Mouse (Mus musculus): ENCODE results near the gene Scrn3. TPM values are rescaled to one million over a fixed set of nuclear protein-coding genes. Genes with fewer than 3 reads are reported as not detected.

The Scrn3 gene
- polyA plus RNA-seq, 1 experiment: 31.7 TPM

GRCm38 (mm10) chr2:73351927-73352374 lies 39.5 kb downstream of the Scrn3 start:
- Histone ChIP-seq H3K4me1 (ENCODE audit: control insufficient read depth, insufficient read depth, low read length) (peaks cover 7% of the 10 kb centered on the region; the same call in 1 of the 2 replicates), H3K27ac (ENCODE audit: insufficient read depth, low read length) (peak overlapping the region; percentile 75; the same call in 1 of the 2 replicates), H3K27me3 (ENCODE audit: control insufficient read depth, insufficient read depth, low read length) (no peaks in the 10 kb centered on the region), H3K4me3 (replicated peaks; ENCODE audit: insufficient read depth, low read depth, low read length) (peak overlapping the region; percentile 21)
- peak; percentile 29 to 70 for DNase-seq
- WGBS: 17% methylated on average over 7 of the region's 7 CpGs
- TF ChIP-seq CTCF (IDR thresholded peaks at IDR 0.05; ENCODE audit: borderline replicate concordance, insufficient read depth, low read depth, low read length) (no peak), POLR2A (IDR thresholded peaks at IDR 0.05; ENCODE audit: borderline replicate concordance, insufficient read depth, low read length) (no peak)

- no peak for DNase-seq
- Histone ChIP-seq H3K27me3 (ENCODE audit: control insufficient read depth, insufficient read depth, low read length) (no peaks in the 10 kb centered on the region), H3K27ac (ENCODE audit: insufficient read depth, low read length) (no peak overlapping the region), H3K4me3 (replicated peaks; ENCODE audit: insufficient read depth, low read depth, low read length) (no peak overlapping the region), H3K4me1 (ENCODE audit: control insufficient read depth, insufficient read depth, low read length) (peaks cover 4% of the 10 kb centered on the region; the same call in 1 of the 2 replicates)
- TF ChIP-seq CTCF (IDR thresholded peaks at IDR 0.05; ENCODE audit: borderline replicate concordance, insufficient read depth, low read depth, low read length) (no peak), POLR2A (IDR thresholded peaks at IDR 0.05; ENCODE audit: borderline replicate concordance, insufficient read depth, low read length) (no peak)
- WGBS: 70% methylated on average over 18 of the region's 18 CpGs
Observed at GRCm38 (mm10) chr2:73357004-73357403, 44.6 kb downstream of the Scrn3 start.

DNA sequence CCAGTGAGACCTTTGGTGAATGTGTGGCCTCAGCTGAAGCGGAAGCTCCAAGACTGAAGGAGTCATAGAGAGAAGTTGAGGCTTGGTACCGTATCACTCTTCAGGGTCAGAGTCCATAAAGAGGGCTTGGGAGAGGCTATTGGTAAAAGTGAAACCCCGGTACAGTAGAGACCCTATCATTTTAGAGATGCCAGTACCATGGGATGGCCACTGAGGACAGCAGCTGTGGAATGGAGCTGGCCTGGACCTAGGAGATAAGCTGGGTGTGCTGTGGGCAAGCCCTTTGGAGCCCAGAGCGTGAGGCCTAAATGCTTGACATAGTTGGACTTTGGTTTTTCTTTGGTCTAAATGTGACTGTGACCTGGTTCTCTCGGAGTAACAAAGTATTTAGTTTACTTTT lies 47.5 kb downstream of the Scrn3 start:
- Histone ChIP-seq H3K4me1 (ENCODE audit: control insufficient read depth, insufficient read depth, low read length) (no peaks in the 10 kb centered on the region), H3K4me3 (replicated peaks; ENCODE audit: insufficient read depth, low read depth, low read length) (no peak overlapping the region), H3K27me3 (ENCODE audit: control insufficient read depth, insufficient read depth, low read length) (no peaks in the 10 kb centered on the region), H3K27ac (ENCODE audit: insufficient read depth, low read length) (no peak overlapping the region)
- DNase-seq: no peak
- WGBS: 94% methylated on average over 5 of the region's 5 CpGs
- TF ChIP-seq CTCF (IDR thresholded peaks at IDR 0.05; ENCODE audit: borderline replicate concordance, insufficient read depth, low read depth, low read length): no peak
- no peak for TF ChIP-seq POLR2A (IDR thresholded peaks at IDR 0.05; ENCODE audit: borderline replicate concordance, insufficient read depth, low read length)

DNA sequence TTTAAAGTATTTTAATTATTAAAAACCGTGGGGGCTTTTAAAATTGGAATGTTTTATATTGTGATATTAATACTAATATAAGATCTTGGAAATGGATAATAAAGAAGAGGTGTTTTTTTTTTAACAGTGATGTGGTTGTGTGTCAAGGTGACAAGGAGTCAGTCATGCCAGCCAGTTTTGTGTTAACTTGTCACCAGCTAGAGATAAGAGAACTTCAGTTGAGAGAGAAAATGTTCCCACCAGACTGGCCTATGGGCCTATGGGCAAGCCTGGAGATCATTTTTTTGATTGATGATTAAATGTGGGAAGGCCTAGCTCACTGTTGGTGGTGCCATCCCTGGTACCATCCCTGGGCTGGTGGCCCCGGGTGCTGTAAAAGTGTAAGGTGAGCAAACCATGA lies 48.1 kb downstream of the Scrn3 start:
- TF ChIP-seq CTCF (IDR thresholded peaks at IDR 0.05; ENCODE audit: borderline replicate concordance, insufficient read depth, low read depth, low read length): no peak
- TF ChIP-seq POLR2A (IDR thresholded peaks at IDR 0.05; ENCODE audit: borderline replicate concordance, insufficient read depth, low read length): no peak
- Histone ChIP-seq H3K27me3 (ENCODE audit: control insufficient read depth, insufficient read depth, low read length) (no peaks in the 10 kb centered on the region), H3K27ac (ENCODE audit: insufficient read depth, low read length) (no peak overlapping the region), H3K4me1 (ENCODE audit: control insufficient read depth, insufficient read depth, low read length) (no peaks in the 10 kb centered on the region), H3K4me3 (replicated peaks; ENCODE audit: insufficient read depth, low read depth, low read length) (no peak overlapping the region)
- DNase-seq: no peak
- 78% methylated on average over 2 of the region's 2 CpGs for WGBS

DNA sequence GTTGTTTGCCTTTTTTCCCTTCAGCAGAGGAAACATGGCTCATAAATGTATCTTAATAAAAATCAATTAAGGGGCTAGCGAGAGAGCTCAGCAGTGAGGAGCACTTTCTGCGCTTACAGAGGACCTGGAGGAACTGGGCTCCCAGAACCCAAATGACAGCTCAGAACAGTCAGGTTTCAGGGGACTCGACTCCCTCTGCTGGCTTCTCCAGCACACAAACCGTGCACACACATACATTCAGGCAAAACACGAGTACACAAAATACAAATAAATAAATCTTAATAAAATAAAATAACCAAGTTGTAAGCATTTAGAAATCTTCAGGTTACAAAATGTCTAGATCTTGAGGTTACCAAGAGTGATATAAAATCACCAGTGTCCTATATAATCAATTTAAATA lies 51.0 kb downstream of the Scrn3 start:
- no peak for TF ChIP-seq CTCF (IDR thresholded peaks at IDR 0.05; ENCODE audit: borderline replicate concordance, insufficient read depth, low read depth, low read length)
- no peak for TF ChIP-seq POLR2A (IDR thresholded peaks at IDR 0.05; ENCODE audit: borderline replicate concordance, insufficient read depth, low read length)
- WGBS: 83% methylated on average over 5 of the region's 5 CpGs

GRCm38 (mm10) chr2:73371530-73372335 lies 59.3 kb downstream of the Scrn3 start:
- Histone ChIP-seq H3K4me1 (ENCODE audit: control insufficient read depth, insufficient read depth, low read length) (no peaks in the 10 kb centered on the region), H3K27me3 (ENCODE audit: control insufficient read depth, insufficient read depth, low read length) (no peaks in the 10 kb centered on the region), H3K27ac (ENCODE audit: insufficient read depth, low read length) (no peak overlapping the region), H3K4me3 (replicated peaks; ENCODE audit: insufficient read depth, low read depth, low read length) (no peak overlapping the region)
- TF ChIP-seq POLR2A (IDR thresholded peaks at IDR 0.05; ENCODE audit: borderline replicate concordance, insufficient read depth, low read length) (no peak), CTCF (IDR thresholded peaks at IDR 0.05; ENCODE audit: borderline replicate concordance, insufficient read depth, low read depth, low read length) (no peak)
- WGBS: 71% methylated on average over 9 of the region's 9 CpGs
- no peak for DNase-seq

More for the DNA sequence above, 51.0 kb downstream of the Scrn3 start:
- Histone ChIP-seq H3K27me3 (ENCODE audit: control insufficient read depth, insufficient read depth, low read length) (no peaks in the 10 kb centered on the region), H3K4me1 (ENCODE audit: control insufficient read depth, insufficient read depth, low read length) (no peaks in the 10 kb centered on the region), H3K27ac (ENCODE audit: insufficient read depth, low read length) (no peak overlapping the region), H3K4me3 (replicated peaks; ENCODE audit: insufficient read depth, low read depth, low read length) (no peak overlapping the region)
- DNase-seq: no peak

GRCm38 (mm10) chr2:73378326-73378725 lies 65.9 kb downstream of the Scrn3 start:
- no peak for DNase-seq
- no peak overlapping the region for H3K27ac ChIP-seq (ENCODE audit: insufficient read depth, low read length)
- TF ChIP-seq POLR2A (IDR thresholded peaks at IDR 0.05; ENCODE audit: borderline replicate concordance, insufficient read depth, low read length) (no peak), CTCF (IDR thresholded peaks at IDR 0.05; ENCODE audit: borderline replicate concordance, insufficient read depth, low read depth, low read length) (no peak)
- H3K4me1 ChIP-seq (ENCODE audit: control insufficient read depth, insufficient read depth, low read length): no peaks in the 10 kb centered on the region
- H3K27me3 ChIP-seq (ENCODE audit: control insufficient read depth, insufficient read depth, low read length): no peaks in the 10 kb centered on the region
- WGBS: 78% methylated on average over 5 of the region's 5 CpGs
- H3K4me3 ChIP-seq (replicated peaks; ENCODE audit: insufficient read depth, low read depth, low read length): no peak overlapping the region

GRCm38 (mm10) chr2:73379656-73380055 lies 67.3 kb downstream of the Scrn3 start:
- WGBS: 80% methylated on average over 5 of the region's 5 CpGs
- no peak overlapping the region for H3K27ac ChIP-seq (ENCODE audit: insufficient read depth, low read length)
- no peaks in the 10 kb centered on the region for H3K4me1 ChIP-seq (ENCODE audit: control insufficient read depth, insufficient read depth, low read length)
- TF ChIP-seq POLR2A (IDR thresholded peaks at IDR 0.05; ENCODE audit: borderline replicate concordance, insufficient read depth, low read length): no peak
- no peak for TF ChIP-seq CTCF (IDR thresholded peaks at IDR 0.05; ENCODE audit: borderline replicate concordance, insufficient read depth, low read depth, low read length)
- no peak for DNase-seq
- H3K4me3 ChIP-seq (replicated peaks; ENCODE audit: insufficient read depth, low read depth, low read length): no peak overlapping the region
- no peaks in the 10 kb centered on the region for H3K27me3 ChIP-seq (ENCODE audit: control insufficient read depth, insufficient read depth, low read length)

All from cerebellum, adult 2 months (tissue).